Mouse (Mus musculus): Measurements from ENCODE around the gene Gm20479.
A peak's percentile ranks its signal among the peaks of the same experiment; 100 is the strongest.

The Gm20479 gene

GRCm38 (mm10) chr7:27356861-27357594 lies at the start of gene Gm20479:
TSS of gene Gm20479 (minus strand) at chr7:27357419.
- no peak for DNase-seq

GRCm38 (mm10) chr7:27406481-27406880 lies 49.3 kb upstream of the Gm20479 start:
- no peak for DNase-seq

GRCm38 (mm10) chr7:27404203-27404942 lies 47.2 kb upstream of the Gm20479 start:
- no peak for DNase-seq

DNA sequence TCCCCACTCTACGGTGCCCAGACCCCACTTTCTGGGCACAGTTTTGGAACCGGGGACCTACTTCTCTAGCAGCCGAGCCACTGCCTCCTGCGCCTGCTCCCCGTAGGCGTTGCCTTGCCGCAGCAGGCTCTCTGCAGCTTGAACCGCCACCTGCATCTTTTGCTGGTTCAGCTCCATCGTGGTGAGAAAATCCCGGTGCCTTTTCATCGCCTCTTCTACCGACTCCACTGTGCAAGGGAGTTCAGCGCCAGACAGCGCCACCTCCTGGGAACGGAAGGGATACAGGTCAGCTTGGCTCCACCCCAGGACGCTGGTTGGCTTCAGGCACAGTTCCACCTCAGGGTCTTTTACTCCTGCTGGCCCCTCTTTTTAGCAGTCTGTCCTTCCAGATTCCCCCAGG lies 45.5 kb upstream of the Gm20479 start:
- peak; percentile 87 for DNase-seq

DNA sequence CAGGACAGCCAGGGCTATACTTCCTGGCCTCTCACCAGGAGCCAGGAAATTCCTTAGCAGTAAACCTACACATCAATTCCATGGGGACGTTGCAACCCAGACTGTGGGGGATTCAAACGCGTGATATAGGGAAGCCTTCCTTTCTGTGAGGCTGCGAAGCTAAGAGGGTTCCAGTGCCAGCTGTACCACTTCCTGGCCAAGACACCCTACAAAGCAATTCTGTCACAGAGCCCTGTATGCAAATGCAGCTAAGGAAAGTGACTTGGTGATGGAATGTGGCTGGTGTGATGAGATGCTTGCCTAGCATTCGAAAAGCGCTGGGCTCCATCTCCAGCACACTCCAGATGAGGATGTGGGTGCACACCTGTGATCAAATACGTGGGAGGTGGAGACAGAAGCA lies 43.3 kb upstream of the Gm20479 start:
- peak; percentile 39 for DNase-seq

DNA sequence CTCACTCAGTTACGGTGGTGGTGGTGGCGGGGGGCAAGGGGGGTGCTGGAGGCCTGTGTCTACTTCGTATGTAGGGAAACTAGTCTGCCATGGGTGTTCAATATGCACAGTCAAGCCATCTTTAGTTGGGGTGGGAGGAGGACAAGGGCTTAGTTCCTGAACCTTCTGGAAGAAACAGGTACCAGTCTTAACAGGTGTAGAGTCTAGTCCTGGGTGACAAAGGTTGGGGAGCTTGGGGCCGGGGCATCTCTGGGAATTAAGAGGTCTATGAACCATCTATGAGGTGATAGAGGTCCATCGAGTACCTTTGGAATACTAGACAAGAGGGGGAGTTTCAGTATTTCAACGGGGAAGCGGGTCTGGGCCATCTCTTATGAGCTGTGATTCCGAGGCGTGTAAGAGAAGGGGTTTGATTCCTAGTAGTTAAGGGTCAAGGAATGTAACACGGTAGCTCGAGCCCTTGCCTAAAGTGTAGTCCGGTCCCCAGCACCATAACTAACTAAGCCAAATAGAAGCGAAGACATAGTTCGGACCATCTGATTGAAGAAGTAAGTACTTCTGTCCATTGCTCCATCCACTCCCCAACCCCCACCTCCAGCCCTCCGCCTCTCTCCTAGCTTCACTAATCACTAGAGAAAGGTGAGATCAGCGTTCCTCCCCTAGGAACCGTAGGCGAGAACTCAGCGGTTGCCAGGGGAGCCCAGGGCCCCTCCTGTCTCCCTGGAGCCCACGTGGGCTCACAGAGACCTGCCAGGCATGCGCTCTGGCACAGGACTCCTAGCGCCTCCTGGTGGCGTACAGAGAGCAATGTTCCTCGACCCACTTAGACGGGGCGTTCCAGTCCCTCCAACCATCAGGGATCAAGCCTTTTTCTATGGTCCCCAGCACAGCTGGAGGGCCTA lies 40.1 kb upstream of the Gm20479 start:
- DNase-seq = peak; percentile 81

- no peak for DNase-seq
Measured at GRCm38 (mm10) chr7:27396184-27397047, 39.2 kb upstream of the Gm20479 start.

GRCm38 (mm10) chr7:27395521-27396183 lies 38.4 kb upstream of the Gm20479 start:
- no peak for DNase-seq

DNA sequence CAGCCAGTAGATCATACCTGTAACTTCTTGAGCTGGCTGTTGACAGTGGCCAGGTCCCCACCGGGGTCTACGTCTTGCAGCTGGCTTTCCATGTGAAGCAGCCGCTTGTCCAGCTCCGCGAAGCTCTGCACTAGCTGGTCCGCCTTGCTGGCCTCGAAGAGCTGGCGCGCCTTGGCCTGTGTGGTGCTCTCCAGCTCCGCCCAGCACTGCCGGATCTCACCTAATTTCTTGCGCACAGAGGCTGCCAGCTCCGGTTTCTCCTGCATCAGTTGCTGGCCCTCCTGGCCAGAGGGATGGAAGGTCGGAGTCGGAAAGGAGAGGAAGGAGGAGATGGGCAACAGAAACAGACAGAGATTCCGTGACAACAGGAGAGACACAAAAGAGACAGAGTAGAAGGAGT lies 34.2 kb upstream of the Gm20479 start:
- no peak for DNase-seq

- no peak for DNase-seq
Measured at GRCm38 (mm10) chr7:27389213-27389612, 32.0 kb upstream of the Gm20479 start.

DNA sequence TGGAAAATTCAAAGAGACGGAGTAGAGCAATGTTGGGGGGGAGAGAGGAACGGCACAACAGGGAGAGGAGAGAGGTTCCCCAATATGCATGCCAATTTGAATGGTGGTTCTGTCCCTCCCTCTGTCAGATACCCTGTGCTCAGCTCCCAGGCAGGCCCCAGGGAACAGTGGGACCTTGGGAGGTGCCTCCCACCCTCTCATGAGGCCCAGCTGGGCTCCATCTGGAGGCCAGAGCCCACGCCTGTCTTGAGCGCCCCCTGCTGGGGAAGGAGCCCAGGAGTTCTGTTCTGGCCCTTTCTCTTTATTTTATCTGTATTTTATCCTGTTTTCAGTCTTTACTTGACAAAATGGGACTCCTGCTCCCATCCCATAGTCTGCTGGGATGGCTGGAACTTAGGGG lies 27.5 kb upstream of the Gm20479 start:
- no peak for DNase-seq

GRCm38 (mm10) chr7:27384134-27384533 lies 26.9 kb upstream of the Gm20479 start:
- DNase-seq = no peak

DNA sequence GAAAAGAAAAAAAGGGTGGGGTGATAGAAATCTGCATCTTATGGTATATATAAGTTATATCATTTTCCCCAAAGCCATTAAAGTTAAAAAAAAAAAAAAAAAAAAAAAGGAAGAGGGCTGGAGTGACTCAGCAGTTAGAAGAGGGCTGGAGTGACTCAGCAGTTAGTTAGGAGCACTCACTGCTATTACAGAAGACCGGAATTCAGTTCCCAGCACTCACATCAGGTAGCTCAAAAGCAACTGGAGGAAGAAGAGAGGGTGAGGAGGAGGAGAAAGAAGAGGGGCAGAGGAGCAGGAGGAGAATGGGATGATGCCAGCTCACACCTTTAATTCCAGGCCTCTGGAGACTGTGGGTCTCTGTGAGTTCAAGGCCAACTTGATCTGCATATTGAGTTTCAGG lies 26.0 kb upstream of the Gm20479 start:
- DNase-seq = no peak

DNA sequence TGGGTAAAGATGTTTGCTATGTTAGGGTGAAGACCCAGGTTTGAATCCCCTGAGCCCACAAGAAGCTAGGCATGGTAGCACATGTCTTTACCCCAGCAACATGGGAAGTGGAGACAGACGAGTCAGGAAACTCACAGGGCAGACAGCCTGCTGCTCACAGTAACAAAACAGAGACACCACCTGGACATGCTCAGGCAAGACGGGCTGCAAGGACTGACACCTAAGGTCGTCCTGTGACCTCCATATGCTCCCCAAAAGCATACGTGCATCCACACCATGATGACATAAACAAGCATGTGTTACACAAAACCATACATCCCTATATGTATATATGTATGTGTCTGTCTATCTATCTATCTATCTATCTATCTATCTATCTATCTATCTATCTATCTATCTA lies 24.3 kb upstream of the Gm20479 start:
- DNase-seq = no peak

- no peak for DNase-seq
Measured at GRCm38 (mm10) chr7:27381009-27381408, 23.8 kb upstream of the Gm20479 start.

DNA sequence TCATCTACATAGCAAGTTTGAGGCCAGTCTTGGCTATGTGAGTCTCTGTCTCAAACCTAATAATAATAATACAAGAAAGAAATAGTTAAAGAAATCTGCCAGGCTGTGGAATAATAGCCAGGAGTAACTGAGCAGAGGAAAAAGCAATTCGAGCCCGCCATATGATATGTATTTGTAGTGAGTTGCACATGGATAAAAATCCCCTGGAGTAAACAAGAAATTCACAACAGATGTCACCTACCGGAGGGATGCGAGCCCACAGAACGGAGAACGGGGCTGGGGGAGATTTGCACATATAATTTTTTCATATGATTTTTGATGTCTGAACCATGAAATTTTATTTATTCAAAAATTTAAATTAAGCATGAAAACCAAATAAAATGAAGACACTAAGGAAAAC lies 22.6 kb upstream of the Gm20479 start:
- no peak for DNase-seq

- no peak for DNase-seq
Measured at GRCm38 (mm10) chr7:27378431-27378830, 21.2 kb upstream of the Gm20479 start.

- DNase-seq = peak; percentile 78
Measured at GRCm38 (mm10) chr7:27375274-27375673, 18.1 kb upstream of the Gm20479 start.

GRCm38 (mm10) chr7:27371715-27372462 lies 14.7 kb upstream of the Gm20479 start:
- no peak for DNase-seq

DNA sequence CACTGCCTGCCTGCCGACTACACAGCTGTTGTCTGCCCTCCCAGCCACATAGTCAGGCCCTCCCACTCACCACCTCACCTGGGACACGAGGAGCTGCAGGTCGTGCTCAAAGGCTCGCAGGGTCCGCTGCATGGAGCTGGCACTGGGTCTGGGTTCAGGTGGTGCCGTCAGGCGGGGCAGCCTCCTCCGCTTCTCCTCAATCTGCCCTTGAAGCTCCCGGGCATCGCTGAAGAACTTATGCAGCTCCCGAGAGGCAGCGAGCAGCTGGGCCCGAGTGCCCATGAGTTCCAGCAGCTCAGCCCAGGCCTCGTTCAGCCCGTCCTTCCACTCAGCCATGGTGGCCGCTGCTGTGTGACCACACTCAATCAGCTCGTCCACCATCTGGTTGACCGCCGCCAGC lies 11.9 kb upstream of the Gm20479 start:
- DNase-seq = no peak

DNA sequence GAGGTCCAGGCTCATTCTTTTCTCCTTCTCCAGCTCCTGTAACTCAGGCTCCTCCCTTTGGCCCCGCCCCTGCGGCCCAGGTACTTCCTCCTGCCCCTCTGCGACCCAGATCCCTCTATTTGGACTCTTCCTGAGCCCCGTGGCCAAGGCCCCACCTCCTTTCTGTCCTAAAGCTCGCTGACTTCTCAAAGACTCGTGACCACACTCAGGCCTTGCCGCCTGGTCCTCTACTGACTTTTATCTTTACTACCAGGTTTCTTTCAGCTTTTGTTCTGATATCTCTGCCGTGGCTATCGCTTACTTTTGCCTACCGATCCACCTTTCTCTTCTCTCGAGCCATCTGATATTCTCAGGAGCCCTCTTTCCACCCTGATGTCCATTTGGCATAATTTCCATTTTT lies 10.8 kb upstream of the Gm20479 start:
- DNase-seq = no peak

Measured in right cerebral cortex, adult 18-20 months (tissue).